Comparison of ENCODE assay signal across 11 mouse cellular contexts in genomic region chr9:96398165-96398564, GRCm38 (mm10). TPM values are rescaled to one million over a fixed set of nuclear protein-coding genes. Genes with fewer than 3 reads are reported as not detected.
DNase-seq lines count a peak whose midpoint lies in the region; ATAC-seq lines count a peak whose summit lies in the region.
"Had no signal": no experiment of that assay in that cellular context is flagged by ENCODE, and none has a peak within 500 bp of the region (broad histone marks: within the 10 kb centered on the region; RNA-seq: fewer than 3 reads in every experiment).

No protein-coding gene starts in this region.

- H3K4me3 ChIP-seq in heart, embryonic 14.5 days (ENCODE audit: control insufficient read depth in 1 of 2, insufficient read depth in 1 of 2, low read depth in 1 of 2, low read length in 2 of 2), result no peak overlapping the region
- no peak overlapping the region for H3K4me3 ChIP-seq in midbrain, embryonic 11.5 days (ENCODE audit: low read depth, low read length)
- H3K4me3 ChIP-seq in midbrain, embryonic 14.5 days (replicated peaks; ENCODE audit: low read depth, low read length), result no peak overlapping the region
- no peak overlapping the region for H3K4me3 ChIP-seq in forebrain, embryonic 11.5 days (ENCODE audit: low read depth, low read length)
- no peak overlapping the region for H3K4me3 ChIP-seq in macrophage (ENCODE audit: inconsistent target)

- H3K4me1 ChIP-seq in heart, embryonic 14.5 days (ENCODE audit: control insufficient read depth in 2 of 2, insufficient read depth in 2 of 2, low read length in 2 of 2), result peaks cover 14 to 20% of the 10 kb centered on the region in 2 experiments
- peaks cover 2% of the 10 kb centered on the region for H3K4me1 ChIP-seq in midbrain, embryonic 11.5 days (ENCODE audit: control insufficient read depth, insufficient read depth, low read length)
- no peaks in the 10 kb centered on the region for H3K4me1 ChIP-seq in midbrain, embryonic 14.5 days (ENCODE audit: control insufficient read depth, insufficient read depth, low read length)
- H3K4me1 ChIP-seq in forebrain, embryonic 11.5 days (replicated peaks; ENCODE audit: control insufficient read depth, insufficient read depth, low read length), result peaks cover 5% of the 10 kb centered on the region; the same call in 1 of the 2 replicates

- no peak overlapping the region for H3K9ac ChIP-seq in heart, embryonic 14.5 days (ENCODE audit: low read length)
- no peak overlapping the region for H3K9ac ChIP-seq in midbrain, embryonic 11.5 days (ENCODE audit: low read length)
- no peak overlapping the region for H3K9ac ChIP-seq in midbrain, embryonic 14.5 days (replicated peaks; ENCODE audit: low read length)
- H3K9ac ChIP-seq in forebrain, embryonic 11.5 days (ENCODE audit: low read length), result no peak overlapping the region

- DNase-seq in heart, postnatal 4 days, result no peak
- no peak for DNase-seq in midbrain, embryonic 11.5 days (ENCODE audit: low spot score, missing footprints)
- DNase-seq in midbrain, embryonic 14.5 days, result no peak
- peak; percentile 56 for DNase-seq in forebrain, embryonic 11.5 days (ENCODE audit: low spot score)
- DNase-seq in gastrocnemius, postnatal 4 days (ENCODE audit: low spot score in 2 of 2), result no peak
- DNase-seq: kidney, adult 2 months; lung, adult 2 months had no signal

- no peaks in the 10 kb centered on the region for H3K79me2 ChIP-seq in macrophage (ENCODE audit: inconsistent target)

- H3K9me3 ChIP-seq in heart, embryonic 14.5 days (ENCODE audit: control insufficient read depth, low read length), result no peaks in the 10 kb centered on the region
- no peaks in the 10 kb centered on the region for H3K9me3 ChIP-seq in midbrain, embryonic 11.5 days (ENCODE audit: control insufficient read depth, low read length)
- H3K9me3 ChIP-seq in midbrain, embryonic 14.5 days (ENCODE audit: control insufficient read depth, low read length), result no peaks in the 10 kb centered on the region
- no peaks in the 10 kb centered on the region for H3K9me3 ChIP-seq in forebrain, embryonic 11.5 days (ENCODE audit: control insufficient read depth, low read length)
- H3K9me3 ChIP-seq: G1E had no signal

- WGBS in heart, embryonic 14.5 days, result 53% methylated on average over 8 of the region's 8 CpGs
- 22% methylated on average over 8 of the region's 8 CpGs for WGBS in midbrain, embryonic 11.5 days
- 25% methylated on average over 8 of the region's 8 CpGs for WGBS in midbrain, embryonic 14.5 days
- WGBS in forebrain, embryonic 11.5 days, result 25% methylated on average over 8 of the region's 8 CpGs
- WGBS in macrophage (ENCODE audit: missing documents), result 90% methylated on average over 8 of the region's 8 CpGs

- ATAC-seq in heart, embryonic 14.5 days (ENCODE audit: insufficient number of reproducible peaks, insufficient read depth, low FRiP score, low read depth), result no peak
- peak; percentile 58 for ATAC-seq in midbrain, embryonic 11.5 days (ENCODE audit: low FRiP score)
- ATAC-seq in midbrain, embryonic 14.5 days (ENCODE audit: low FRiP score, low TSS enrichment), result no peak
- ATAC-seq in forebrain, embryonic 11.5 days (replicated peaks; ENCODE audit: low FRiP score), result peak; percentile 71
- no peak for ATAC-seq in megakaryocyte progenitor cell, adult 5-6 weeks (replicated peaks; ENCODE audit: poor library complexity)

- no peaks in the 10 kb centered on the region for H3K36me3 ChIP-seq in heart, embryonic 14.5 days (ENCODE audit: control insufficient read depth, insufficient read depth, low read length)
- H3K36me3 ChIP-seq in midbrain, embryonic 11.5 days (ENCODE audit: control insufficient read depth, insufficient read depth, low read length), result no peaks in the 10 kb centered on the region
- H3K36me3 ChIP-seq in midbrain, embryonic 14.5 days (ENCODE audit: control insufficient read depth, insufficient read depth, low read length), result no peaks in the 10 kb centered on the region
- H3K36me3 ChIP-seq in forebrain, embryonic 11.5 days (ENCODE audit: control insufficient read depth, insufficient read depth, low read length), result no peaks in the 10 kb centered on the region
- no peaks in the 10 kb centered on the region for H3K36me3 ChIP-seq in macrophage (ENCODE audit: inconsistent target)
- H3K36me3 ChIP-seq: G1E had no signal

- peak overlapping the region; percentile 78 to 79; a peak in 3 of 4 replicates for H3K27ac ChIP-seq in heart, embryonic 14.5 days (replicated peaks in 1 of 2; ENCODE audit: control insufficient read depth in 1 of 2, insufficient read depth in 1 of 2, low read depth in 2 of 2, low read length in 2 of 2)
- H3K27ac ChIP-seq in midbrain, embryonic 11.5 days (ENCODE audit: low read depth, low read length), result no peak overlapping the region
- H3K27ac ChIP-seq in midbrain, embryonic 14.5 days (replicated peaks; ENCODE audit: low read depth, low read length), result no peak overlapping the region
- no peak overlapping the region for H3K27ac ChIP-seq in forebrain, embryonic 11.5 days (ENCODE audit: low read depth, low read length)
- H3K27ac ChIP-seq in macrophage, result peak overlapping the region; percentile 84

- no peak overlapping the region for H3K4me2 ChIP-seq in heart, embryonic 14.5 days (ENCODE audit: low read length)
- no peak overlapping the region for H3K4me2 ChIP-seq in midbrain, embryonic 11.5 days
- no peak overlapping the region for H3K4me2 ChIP-seq in midbrain, embryonic 14.5 days (ENCODE audit: low read length)
- H3K4me2 ChIP-seq in forebrain, embryonic 11.5 days (ENCODE audit: low read depth, low read length, severe bottlenecking), result no peak overlapping the region

- H3K27me3 ChIP-seq in heart, embryonic 14.5 days (ENCODE audit: control insufficient read depth, insufficient read depth, low read length), result no peaks in the 10 kb centered on the region
- H3K27me3 ChIP-seq in midbrain, embryonic 11.5 days (ENCODE audit: control insufficient read depth, insufficient read depth, low read length), result no peaks in the 10 kb centered on the region
- H3K27me3 ChIP-seq in midbrain, embryonic 14.5 days (ENCODE audit: control insufficient read depth, insufficient read depth, low read length), result no peaks in the 10 kb centered on the region
- H3K27me3 ChIP-seq in forebrain, embryonic 11.5 days (ENCODE audit: control insufficient read depth, insufficient read depth, low read length), result no peaks in the 10 kb centered on the region

RNA-seq across cellular contexts. Expression of gene Atp1b3, which starts 33.9 kb away (rescaled TPM):
- 135 and 138 TPM in 2 replicates for polyA plus RNA-seq in heart, embryonic 14.5 days (2014; fragmentation: Nextera tagmentation; extraction: Ambion mirVana)
- 10 to 100 TPM; 77.6 to 81.1 TPM for total RNA-seq in heart, postnatal 4 days (2021)
- polyA plus RNA-seq in midbrain, embryonic 11.5 days (2014; fragmentation: Nextera tagmentation; extraction: Ambion mirVana), result 194 and 208 TPM in 2 replicates
- polyA plus RNA-seq in midbrain, embryonic 14.5 days (2014; fragmentation: Nextera tagmentation; extraction: Ambion mirVana), result 142 and 183 TPM in 2 replicates
- 169 and 170 TPM in 2 replicates for polyA plus RNA-seq in forebrain, embryonic 11.5 days (2014; fragmentation: Nextera tagmentation; extraction: Ambion mirVana)
- 100 to 1,000 TPM in 25 of 26 experiments, 10 to 100 TPM in 1; 75.8 to 320 (median 144) TPM for total RNA-seq in macrophage (2018; cell fraction: chromatin; rRNA removed)
- 100 to 1,000 TPM; 399 to 624 (median 517) TPM for total RNA-seq in macrophage (2018; cell fraction: cytosol; rRNA removed)
- total RNA-seq in macrophage (2018; cell fraction: nucleus; rRNA removed), result 100 to 1,000 TPM; 178 to 546 (median 438) TPM
- polyA plus RNA-seq in macrophage (2018), result 272 to 584 TPM (median 564 TPM) in 3 replicates
- total RNA-seq in megakaryocyte progenitor cell, adult 5-6 weeks (2015), result 206 and 221 TPM in 2 replicates
- 106 and 130 TPM in 2 replicates for total RNA-seq in megakaryocyte progenitor cell, adult 5-6 weeks (2017)
- total RNA-seq in gastrocnemius, postnatal 4 days (2021), result 10 to 100 TPM; 76.5 to 84.8 TPM

Comparison
In these comparisons a context has a peak if more than half of its experiments do, and no peak if none do; other contexts are left out.
1. ATAC-seq: peak in midbrain, embryonic 11.5 days (single experiment) and forebrain, embryonic 11.5 days (single experiment); none in heart, embryonic 14.5 days (single experiment), midbrain, embryonic 14.5 days (single experiment) and megakaryocyte progenitor cell, adult 5-6 weeks (single experiment).
2. H3K27ac ChIP-seq: peak in heart, embryonic 14.5 days (2 of 2) and macrophage (single experiment); none in midbrain, embryonic 11.5 days (single experiment), midbrain, embryonic 14.5 days (single experiment) and forebrain, embryonic 11.5 days (single experiment).